11 mouse cellular contexts compared by ENCODE assay signal in the genomic region with DNA sequence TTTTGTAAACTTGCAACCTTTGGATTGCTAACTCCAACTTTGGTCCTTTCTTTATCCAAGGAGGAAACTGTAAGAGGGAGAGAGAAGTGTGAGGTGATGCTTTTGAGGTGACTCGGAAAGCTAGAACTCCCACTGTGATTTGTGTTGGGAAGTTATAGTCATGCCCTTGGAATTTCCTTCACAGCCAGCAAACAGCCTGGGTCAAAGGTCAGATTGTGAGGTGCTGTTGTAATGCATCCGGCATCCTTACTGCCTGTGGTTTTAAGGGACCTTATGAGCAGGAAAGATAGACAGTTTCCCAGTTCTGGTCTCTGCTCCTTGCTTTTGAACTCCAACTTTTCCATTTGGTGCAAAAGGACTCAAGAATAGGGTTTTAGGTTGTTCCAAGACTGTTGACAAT.
DNase-seq lines count a peak whose midpoint lies in the region; ATAC-seq and TF ChIP-seq lines count a peak whose summit lies in the region.
"Had no signal": no experiment of that assay in that cellular context is flagged by ENCODE, and none has a peak within 500 bp of the region (broad histone marks: within the 10 kb centered on the region; RNA-seq: fewer than 3 reads in every experiment).

No protein-coding gene starts in this region.

- no peak overlapping the region for H3K4me2 ChIP-seq in lung, embryonic 14.5 days
- H3K4me2 ChIP-seq: midbrain, embryonic 12.5 days had no signal

- H3K27me3 ChIP-seq in lung, embryonic 14.5 days (ENCODE audit: insufficient read depth, low read length), result no peaks in the 10 kb centered on the region
- H3K27me3 ChIP-seq: midbrain, embryonic 12.5 days had no signal

- 8% methylated on average over 2 of the region's 2 CpGs for WGBS in lung, embryonic 14.5 days
- 22% methylated on average over 2 of the region's 2 CpGs for WGBS in lung, adult 2 months

- H3K27ac ChIP-seq in lung, embryonic 14.5 days (ENCODE audit: low read depth), result no peak overlapping the region

- H3K9me3 ChIP-seq in lung, embryonic 14.5 days (ENCODE audit: low read depth, low read length), result no peaks in the 10 kb centered on the region
- H3K9me3 ChIP-seq: midbrain, embryonic 12.5 days had no signal

- no peaks in the 10 kb centered on the region for H3K36me3 ChIP-seq in lung, embryonic 14.5 days (ENCODE audit: insufficient read depth)
- H3K36me3 ChIP-seq: midbrain, embryonic 12.5 days had no signal

- H3K4me3 ChIP-seq in lung, embryonic 14.5 days (ENCODE audit: low read depth, low read length), result no peak overlapping the region
- no peak overlapping the region for H3K4me3 ChIP-seq in lung, adult 2 months (replicated peaks; ENCODE audit: extremely low read depth, low read depth, low read length)
- H3K4me3 ChIP-seq: midbrain, embryonic 12.5 days had no signal

- TF ChIP-seq CTCF in lung, embryonic 14.5 days (IDR thresholded peaks at IDR 0.05; ENCODE audit: low read depth), result no peak
- no peak for TF ChIP-seq CTCF in lung, adult 2 months (IDR thresholded peaks at IDR 0.05; ENCODE audit: insufficient read depth, low read length)

- H3K4me1 ChIP-seq in lung, embryonic 14.5 days (ENCODE audit: insufficient read depth), result peaks cover 4% of the 10 kb centered on the region; the same call in 1 of the 2 replicates
- H3K4me1 ChIP-seq in lung, adult 2 months (ENCODE audit: control insufficient read depth, insufficient read depth, low read length), result no peaks in the 10 kb centered on the region

- DNase-seq in lung, embryonic 14.5 days, result peak; percentile 76
- DNase-seq in lung, adult 2 months, result no peak
- peak; percentile 60 for DNase-seq in heart, adult 8-10 months (ENCODE audit: low spot score)
- peak; percentile 53 for DNase-seq in kidney, postnatal 14 days
- DNase-seq in yolk sac, embryonic 10.5 days (ENCODE audit: low spot score), result peak; percentile 48
- DNase-seq in frontal cortex, postnatal 25 days (ENCODE audit: low spot score in 2 of 2), result no peak
- DNase-seq in urinary bladder, postnatal 36 days (ENCODE audit: low spot score in 2 of 2), result no peak
- DNase-seq: cerebellum, adult 18-20 months; liver had no signal

- TF ChIP-seq POLR2A in lung, adult 2 months (IDR thresholded peaks at IDR 0.05; ENCODE audit: borderline replicate concordance, extremely low read depth, low read depth, low read length), result no peak

- ATAC-seq in lung, embryonic 14.5 days (ENCODE audit: insufficient read depth), result peak; percentile 21; the same call in 1 of the 2 replicates
- ATAC-seq in frontal cortex, adult (ENCODE audit: low TSS enrichment), result no peak

- H3K9ac ChIP-seq in lung, embryonic 14.5 days, result no peak overlapping the region
- H3K9ac ChIP-seq: midbrain, embryonic 12.5 days had no signal

Comparison
In these comparisons a context has a peak if more than half of its experiments do, and no peak if none do; other contexts are left out.
1. DNase-seq: peak in lung, embryonic 14.5 days (single experiment), heart, adult 8-10 months (single experiment), kidney, postnatal 14 days (single experiment) and yolk sac, embryonic 10.5 days (single experiment); none in lung, adult 2 months (single experiment), frontal cortex, postnatal 25 days (0 of 2) and urinary bladder, postnatal 36 days (0 of 2).